Mouse (Mus musculus): ENCODE measurements around the gene Olfr463. TPM values are rescaled to one million over a fixed set of nuclear protein-coding genes. Genes with fewer than 3 reads are reported as not detected.
"Not testable (repeated sequence)": the region's sequence is repeated elsewhere in the genome, so short reads cannot be mapped to it uniquely, and the experiment has no call there.

The Olfr463 gene
- polyA plus RNA-seq, 2 experiments, result not detected

DNA sequence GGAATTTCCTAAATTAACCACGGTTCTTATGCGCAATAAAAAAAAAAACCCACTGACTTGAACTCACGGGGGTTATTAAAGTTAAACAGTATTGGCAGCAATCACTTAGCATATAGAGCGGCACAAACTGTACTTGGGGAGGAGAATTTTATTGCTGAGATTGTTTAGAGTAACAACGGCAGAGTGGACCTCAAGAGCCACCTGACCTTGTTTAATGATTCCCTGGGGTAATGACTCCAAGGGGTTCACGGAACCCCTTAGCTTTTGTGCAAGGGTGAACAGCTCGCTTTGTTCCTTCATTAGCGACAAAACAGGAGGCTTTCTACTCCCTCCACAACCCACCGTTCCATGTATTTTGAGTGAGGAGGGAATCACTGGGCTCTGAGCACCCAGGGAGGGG lies 17.4 kb downstream of the Olfr463 start:
- no peak for TF ChIP-seq POLR2A (IDR thresholded peaks at IDR 0.05; ENCODE audit: borderline replicate concordance, extremely low read depth, insufficient read depth, insufficient read length)
- no peak overlapping the region for H3K9ac ChIP-seq (ENCODE audit: low read depth, low read length, severe bottlenecking)
- no peaks in the 10 kb centered on the region for H3K36me3 ChIP-seq (ENCODE audit: control insufficient read depth, insufficient read depth, low read length)
- no peaks in the 10 kb centered on the region for H3K27me3 ChIP-seq (ENCODE audit: control insufficient read depth, insufficient read depth, low read length)
- no peak for DNase-seq (ENCODE audit: low spot score)
- H3K4me1 ChIP-seq (ENCODE audit: control insufficient read depth, insufficient read depth, low read length), result 0 out of 2 replicates have a peak, but pooled peaks cover 2% of the 10 kb centered on the region
- no peak for ATAC-seq (ENCODE audit: low FRiP score, low read depth)
- H3K9me3 ChIP-seq (ENCODE audit: control insufficient read depth, low read length), result no peaks in the 10 kb centered on the region
- no peak overlapping the region for H3K4me3 ChIP-seq (replicated peaks; ENCODE audit: low read length)
- WGBS, result 32% methylated on average over 9 of the region's 9 CpGs
- H3K4me2 ChIP-seq (replicated peaks; ENCODE audit: low read depth, low read length, severe bottlenecking), result 0 out of 2 replicates have a peak overlapping the region, but pooled peaks have one; percentile 7
- no peak overlapping the region for H3K27ac ChIP-seq (replicated peaks; ENCODE audit: low read depth, low read length)

DNA sequence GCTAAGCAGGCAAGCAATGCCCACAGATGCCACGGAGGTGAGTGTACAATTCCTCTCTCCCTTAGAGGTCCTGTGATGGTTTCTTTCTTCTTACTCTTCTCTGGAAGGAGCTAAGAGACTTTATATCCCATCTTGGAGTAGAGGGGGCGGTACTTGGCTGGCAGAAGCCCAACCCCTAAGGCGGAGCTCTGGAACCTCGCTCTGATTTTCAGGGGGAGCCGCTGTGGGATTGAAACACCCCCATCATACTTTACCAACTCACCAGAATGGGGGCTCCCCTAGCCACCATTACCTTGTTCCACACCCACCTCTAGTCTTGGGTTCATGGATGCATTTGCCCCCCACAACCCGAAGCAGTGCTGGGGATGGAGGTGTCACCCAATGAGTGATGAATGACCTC lies 21.8 kb downstream of the Olfr463 start, which contains the start of gene Epx:
Gene Epx (minus strand): TSS at position 101 of the 400 bp plus-strand sequence.
- WGBS, result 83% methylated on average over 6 of the region's 6 CpGs
- no peak for TF ChIP-seq POLR2A (IDR thresholded peaks at IDR 0.05; ENCODE audit: borderline replicate concordance, extremely low read depth, insufficient read depth, insufficient read length)
- H3K4me1 ChIP-seq (ENCODE audit: control insufficient read depth, insufficient read depth, low read length), result peaks cover 9% of the 10 kb centered on the region; the same call in 1 of the 2 replicates
- H3K36me3 ChIP-seq (ENCODE audit: control insufficient read depth, insufficient read depth, low read length), result no peaks in the 10 kb centered on the region
- no peak for DNase-seq (ENCODE audit: low spot score)
- no peak within 1 kb of the TSS for H3K4me3 ChIP-seq (replicated peaks; ENCODE audit: low read length)
- ATAC-seq (ENCODE audit: low FRiP score, low read depth), result no peak
- H3K4me2 ChIP-seq (replicated peaks; ENCODE audit: low read depth, low read length, severe bottlenecking), result no peak within 1 kb of the TSS
- no peaks in the 10 kb centered on the region for H3K27me3 ChIP-seq (ENCODE audit: control insufficient read depth, insufficient read depth, low read length)
- no peaks in the 10 kb centered on the region for H3K9me3 ChIP-seq (ENCODE audit: control insufficient read depth, low read length)
- H3K9ac ChIP-seq (ENCODE audit: low read depth, low read length, severe bottlenecking), result no peak within 1 kb of the TSS
- no peak within 1 kb of the TSS for H3K27ac ChIP-seq (replicated peaks; ENCODE audit: low read depth, low read length)

DNA sequence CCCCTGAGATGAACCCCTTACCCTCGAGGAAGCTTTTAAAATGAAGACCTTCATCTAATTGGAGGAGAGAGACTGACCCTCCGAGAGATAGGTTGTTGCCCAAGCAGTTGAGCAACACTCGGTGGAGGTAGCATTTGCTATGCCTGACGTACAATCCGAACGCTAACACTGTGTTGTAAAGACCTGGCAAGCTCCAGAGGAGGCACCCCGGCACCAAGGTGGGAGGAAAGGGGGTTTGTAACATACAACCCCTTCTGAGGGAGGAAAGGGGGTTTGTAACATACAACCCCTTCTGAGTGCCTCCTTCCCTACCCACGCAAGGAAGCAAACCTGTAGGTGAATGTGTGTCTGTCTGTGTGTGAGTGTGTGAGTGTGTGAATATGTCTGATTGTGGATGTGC lies 25.4 kb downstream of the Olfr463 start:
- Histone ChIP-seq H3K27ac (replicated peaks; ENCODE audit: low read depth, low read length) (no peak overlapping the region), H3K9me3 (ENCODE audit: control insufficient read depth, low read length) (no peaks in the 10 kb centered on the region), H3K4me1 (ENCODE audit: control insufficient read depth, insufficient read depth, low read length) (peaks cover 7% of the 10 kb centered on the region; the same call in 1 of the 2 replicates), H3K27me3 (ENCODE audit: control insufficient read depth, insufficient read depth, low read length) (no peaks in the 10 kb centered on the region), H3K4me2 (replicated peaks; ENCODE audit: low read depth, low read length, severe bottlenecking) (peak overlapping the region; percentile 11; the same call in 1 of the 2 replicates), H3K36me3 (ENCODE audit: control insufficient read depth, insufficient read depth, low read length) (no peaks in the 10 kb centered on the region), H3K4me3 (replicated peaks; ENCODE audit: low read length) (no peak overlapping the region), H3K9ac (ENCODE audit: low read depth, low read length, severe bottlenecking) (no peak overlapping the region)
- WGBS, result 23% methylated on average over 8 of the region's 8 CpGs
- no peak for TF ChIP-seq POLR2A (IDR thresholded peaks at IDR 0.05; ENCODE audit: borderline replicate concordance, extremely low read depth, insufficient read depth, insufficient read length)
- DNase-seq (ENCODE audit: low spot score) (no peak), ATAC-seq (ENCODE audit: low FRiP score, low read depth) (no peak)

DNA sequence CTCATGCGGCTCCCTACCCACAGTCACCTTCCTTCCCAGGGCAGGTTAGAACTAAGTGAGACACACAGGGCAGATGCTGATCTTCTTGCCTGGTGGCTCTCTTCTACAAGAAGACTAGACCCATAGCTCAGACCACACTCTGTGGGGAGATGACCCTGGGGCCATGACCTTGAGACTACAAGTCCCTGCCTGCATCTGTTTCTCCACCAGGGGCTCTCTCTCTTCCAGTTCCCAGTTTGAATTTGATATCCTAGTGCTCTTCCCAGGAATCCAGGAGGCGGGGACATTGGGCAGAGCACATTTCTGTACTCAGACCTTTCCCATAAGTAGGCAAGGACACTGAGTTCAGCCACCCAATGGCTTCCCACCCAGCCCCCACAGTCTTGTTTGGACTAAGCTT lies 27.1 kb downstream of the Olfr463 start:
- H3K27me3 ChIP-seq (ENCODE audit: control insufficient read depth, insufficient read depth, low read length), result no peaks in the 10 kb centered on the region
- H3K4me3 ChIP-seq (replicated peaks; ENCODE audit: low read length), result no peak overlapping the region
- TF ChIP-seq POLR2A (IDR thresholded peaks at IDR 0.05; ENCODE audit: borderline replicate concordance, extremely low read depth, insufficient read depth, insufficient read length), result no peak
- H3K4me1 ChIP-seq (ENCODE audit: control insufficient read depth, insufficient read depth, low read length), result peaks cover 7% of the 10 kb centered on the region; the same call in 1 of the 2 replicates
- H3K4me2 ChIP-seq (replicated peaks; ENCODE audit: low read depth, low read length, severe bottlenecking), result no peak overlapping the region
- no peak overlapping the region for H3K27ac ChIP-seq (replicated peaks; ENCODE audit: low read depth, low read length)
- H3K9ac ChIP-seq (ENCODE audit: low read depth, low read length, severe bottlenecking), result no peak overlapping the region
- H3K36me3 ChIP-seq (ENCODE audit: control insufficient read depth, insufficient read depth, low read length), result no peaks in the 10 kb centered on the region
- H3K9me3 ChIP-seq (ENCODE audit: control insufficient read depth, low read length), result no peaks in the 10 kb centered on the region
- ATAC-seq (ENCODE audit: low FRiP score, low read depth) (no peak), DNase-seq (ENCODE audit: low spot score) (no peak)
- 80% methylated on average over 2 of the region's 2 CpGs for WGBS

DNA sequence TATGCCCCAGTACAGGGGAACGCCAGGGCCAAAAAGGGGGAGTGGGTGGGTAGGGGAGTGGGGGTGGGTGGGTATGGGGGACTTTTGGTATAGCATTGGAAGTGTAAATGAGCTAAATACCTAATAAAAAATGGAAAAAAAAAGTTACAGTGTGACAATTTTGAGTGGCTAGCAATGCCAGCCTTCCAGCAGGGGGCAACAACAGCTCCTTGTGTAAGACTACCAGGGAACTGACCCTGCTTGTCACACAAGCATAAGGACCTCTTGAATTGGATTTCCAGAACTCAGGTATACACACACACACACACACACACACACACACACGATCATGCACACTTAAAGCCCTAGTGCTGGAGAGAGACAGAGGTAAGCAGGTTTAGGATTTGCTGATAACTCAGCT lies 30.3 kb downstream of the Olfr463 start:
- H3K27ac ChIP-seq (replicated peaks; ENCODE audit: low read depth, low read length), result not testable (repeated sequence)

DNA sequence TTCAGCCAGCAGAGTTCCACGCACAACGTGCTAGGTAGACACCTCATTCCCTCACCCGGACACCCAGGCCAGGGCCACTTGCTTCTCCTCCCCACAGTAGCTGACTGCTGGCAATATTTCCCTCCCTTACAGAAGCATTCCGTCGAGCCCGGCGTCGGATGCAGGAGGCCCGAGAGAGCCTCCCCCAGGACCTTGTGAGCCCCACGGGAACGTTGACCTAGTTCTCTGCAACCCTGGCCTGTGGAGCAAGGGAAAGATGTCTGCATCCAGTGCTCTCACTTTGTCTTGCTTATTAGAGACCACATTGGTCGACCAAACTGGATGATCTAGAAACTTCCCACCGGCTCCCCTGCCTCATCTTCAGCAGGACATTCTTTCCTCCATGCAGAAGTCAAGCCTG lies 34.4 kb downstream of the Olfr463 start:
- ATAC-seq (ENCODE audit: low FRiP score, low read depth), result no peak
- Histone ChIP-seq H3K9me3 (ENCODE audit: control insufficient read depth, low read length) (no peaks in the 10 kb centered on the region), H3K36me3 (ENCODE audit: control insufficient read depth, insufficient read depth, low read length) (peaks cover 41% of the 10 kb centered on the region), H3K4me1 (ENCODE audit: control insufficient read depth, insufficient read depth, low read length) (no peaks in the 10 kb centered on the region), H3K9ac (ENCODE audit: low read depth, low read length, severe bottlenecking) (no peak overlapping the region), H3K4me3 (replicated peaks; ENCODE audit: low read length) (no peak overlapping the region), H3K27me3 (ENCODE audit: control insufficient read depth, insufficient read depth, low read length) (no peaks in the 10 kb centered on the region), H3K4me2 (replicated peaks; ENCODE audit: low read depth, low read length, severe bottlenecking) (no peak overlapping the region), H3K27ac (replicated peaks; ENCODE audit: low read depth, low read length) (no peak overlapping the region)
- no peak for TF ChIP-seq POLR2A (IDR thresholded peaks at IDR 0.05; ENCODE audit: borderline replicate concordance, extremely low read depth, insufficient read depth, insufficient read length)
- WGBS, result 91% methylated on average over 13 of the region's 13 CpGs
- DNase-seq (ENCODE audit: low spot score), result no peak

More for the DNA sequence above, 30.3 kb downstream of the Olfr463 start:
- WGBS, result 88% methylated on average over 1 of the region's 2 CpGs
- H3K36me3 ChIP-seq (ENCODE audit: control insufficient read depth, insufficient read depth, low read length); H3K27me3 ChIP-seq (ENCODE audit: control insufficient read depth, insufficient read depth, low read length); DNase-seq (ENCODE audit: low spot score); H3K9me3 ChIP-seq (ENCODE audit: control insufficient read depth, low read length); H3K4me2 ChIP-seq (replicated peaks; ENCODE audit: low read depth, low read length, severe bottlenecking); H3K4me3 ChIP-seq (replicated peaks; ENCODE audit: low read length); H3K9ac ChIP-seq (ENCODE audit: low read depth, low read length, severe bottlenecking); ATAC-seq (ENCODE audit: low FRiP score, low read depth); H3K4me1 ChIP-seq (ENCODE audit: control insufficient read depth, insufficient read depth, low read length): not testable (repeated sequence)
